Mouse (Mus musculus) adrenal gland, postnatal 4 days (tissue): ENCODE measurements at regions not wholly inside any gene's neighbourhood (a gene's known extent, or its start where the extent isn't known, plus 50 kb on each side); places are given as distances from the start of the nearest gene placed in this dataset.
A peak's percentile ranks its signal among the peaks of the same experiment; 100 is the strongest.

Source experiments
- DNase-seq, 2 experiments: peaks; one replicate each; pipeline ENCODE4 v3.0.0; 2021 to 2022; ENCODE audit warnings: low spot score in 2 of 2, mixed read lengths in 2 of 2

DNA sequence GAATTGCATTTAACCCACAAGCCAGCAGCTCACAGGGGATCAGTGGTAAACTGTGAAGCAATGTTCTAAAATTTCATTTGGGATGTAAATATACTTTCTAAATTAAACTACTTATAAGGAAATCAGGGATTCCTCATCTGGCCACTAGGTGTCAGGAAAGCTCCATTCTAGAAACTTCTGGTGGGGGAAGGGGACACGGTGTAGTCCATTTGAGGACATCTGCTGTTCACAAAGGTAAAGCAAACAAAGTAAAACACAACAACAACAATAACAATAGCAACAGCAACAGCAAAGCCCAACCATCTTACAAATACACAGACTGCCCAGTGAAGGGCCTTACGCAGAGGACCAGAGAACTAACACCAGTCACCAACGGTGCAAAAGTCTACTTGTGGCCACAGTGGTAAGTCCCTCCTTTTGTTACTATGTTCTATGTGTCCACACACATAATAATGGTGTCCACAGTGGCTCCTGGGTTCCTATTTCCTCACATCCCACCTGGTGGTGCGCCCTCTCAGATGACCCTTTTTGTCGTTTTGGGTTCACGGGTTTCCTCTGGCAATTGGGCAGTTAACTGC is 105.9 kb upstream of the Fam241a start:
- no peak for DNase-seq

DNA sequence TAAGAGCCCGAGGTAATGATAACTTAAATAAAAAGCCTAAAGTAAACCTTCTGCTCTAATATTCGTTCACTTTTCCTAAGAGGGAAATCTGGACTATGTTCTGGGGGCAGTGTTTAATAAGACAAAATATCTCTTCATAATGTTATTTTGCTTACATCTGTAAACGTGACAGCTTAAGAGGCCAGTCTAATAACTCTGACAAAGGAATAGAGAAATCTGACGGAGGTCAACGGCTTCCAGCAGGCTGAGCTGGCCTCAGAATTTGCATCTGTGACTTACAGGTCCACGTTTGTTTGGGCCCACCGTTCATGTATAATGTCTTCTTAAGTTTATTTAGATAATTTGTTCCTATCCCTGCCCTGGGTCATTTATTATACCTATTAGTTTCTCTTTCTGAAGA is 99.6 kb upstream of the Fam241a start:
- no peak for DNase-seq

DNA sequence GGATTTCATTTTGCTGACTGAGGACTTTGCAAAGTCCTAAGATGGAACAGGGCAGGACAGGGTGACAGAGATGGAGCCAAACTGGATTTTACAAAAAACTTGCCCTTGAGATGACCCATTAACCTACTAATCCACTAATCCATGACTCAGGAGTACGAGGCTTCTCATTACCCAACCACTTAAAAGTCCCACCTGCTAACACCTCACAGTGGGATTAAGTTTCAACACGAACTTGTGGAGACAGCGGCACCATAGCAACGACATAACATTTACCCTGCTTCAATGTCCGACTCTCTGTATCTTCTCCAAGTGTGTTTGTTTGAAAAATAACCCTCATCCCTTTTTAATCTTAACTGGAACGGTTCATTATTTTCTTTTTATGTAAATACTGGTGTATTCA is 91.5 kb upstream of the Fam241a start:
- no peak for DNase-seq

DNA sequence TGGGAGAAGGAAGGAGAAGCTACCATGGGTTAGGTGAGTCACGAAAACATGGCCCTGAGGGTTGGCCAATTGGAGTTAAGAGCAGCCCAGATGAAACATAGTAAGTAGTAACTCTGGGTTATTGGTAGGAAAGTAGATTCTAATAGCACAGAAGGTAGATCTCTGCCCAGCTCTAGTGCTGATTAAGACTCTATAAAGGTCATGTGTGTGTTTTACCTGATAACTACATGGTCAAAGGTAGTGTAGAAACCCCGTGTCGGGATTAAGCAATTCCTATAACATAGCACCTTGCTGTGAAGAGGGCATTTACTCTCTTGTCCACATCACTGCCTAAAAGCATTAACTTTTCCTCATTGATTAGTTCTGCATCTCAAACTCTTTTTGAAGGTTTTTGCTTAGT is 89.0 kb upstream of the Fam241a start:
- no peak for DNase-seq

DNA sequence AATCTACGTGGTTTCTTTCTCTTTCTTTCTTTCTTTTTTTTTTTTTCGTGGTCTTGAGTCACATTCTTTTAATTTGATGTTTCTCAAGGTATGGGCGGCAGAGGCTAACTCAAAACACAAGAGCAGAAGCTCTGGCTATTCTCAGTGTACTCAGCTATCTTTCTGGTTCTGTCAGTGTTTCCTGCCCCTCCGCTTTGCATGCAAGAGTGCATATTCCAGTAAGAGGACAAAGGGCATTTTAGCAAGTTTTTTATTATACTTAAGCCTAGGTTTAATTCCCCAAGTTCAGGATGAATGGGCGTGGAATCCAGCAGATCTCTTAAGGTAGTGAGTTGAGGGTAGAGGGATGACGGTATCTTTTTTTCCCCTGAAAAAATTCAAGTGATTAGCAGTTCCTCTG is 81.1 kb upstream of the Fam241a start:
- no peak for DNase-seq

DNA sequence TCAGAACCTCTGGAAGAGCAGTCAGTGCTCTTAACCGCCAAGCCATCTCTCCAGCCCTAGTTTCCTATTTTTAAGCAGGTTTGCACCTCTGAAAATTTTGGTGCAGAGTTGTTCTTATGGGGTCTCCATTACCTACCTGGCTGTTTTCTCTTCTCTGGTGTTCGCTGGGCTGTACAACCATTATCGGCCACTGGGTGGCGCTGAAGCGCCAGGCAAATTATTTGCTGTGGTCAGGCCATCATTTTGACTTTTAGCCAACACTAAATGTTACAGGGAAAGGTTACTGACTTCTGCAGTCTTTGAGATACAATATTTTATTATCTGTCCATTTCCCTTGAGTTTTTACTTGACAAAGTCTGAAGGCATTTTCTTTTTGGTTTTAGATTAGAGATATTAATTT is 74.8 kb upstream of the Fam241a start:
- DNase-seq = peak; percentile 12 to 43

DNA sequence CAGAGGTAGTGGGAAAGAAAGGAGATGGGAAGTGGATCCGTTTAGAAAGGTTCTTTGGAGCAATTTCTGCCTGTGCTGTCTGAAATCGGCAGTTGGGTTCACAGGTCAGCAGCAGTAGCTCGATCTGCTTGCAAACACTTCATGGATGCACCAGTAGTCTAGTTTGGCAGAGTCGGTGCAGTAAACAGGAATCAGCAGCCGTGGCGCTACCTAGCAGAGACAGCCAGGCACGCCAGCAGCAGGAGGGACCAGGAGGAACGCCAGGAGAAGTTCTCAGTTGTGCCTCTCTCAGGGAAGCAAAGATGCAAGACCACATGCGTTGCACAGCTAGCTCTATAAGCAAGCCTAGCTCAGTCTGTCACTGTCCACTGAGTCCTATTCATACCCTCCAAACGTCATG is 71.0 kb upstream of the Fam241a start:
- DNase-seq = no peak

DNA sequence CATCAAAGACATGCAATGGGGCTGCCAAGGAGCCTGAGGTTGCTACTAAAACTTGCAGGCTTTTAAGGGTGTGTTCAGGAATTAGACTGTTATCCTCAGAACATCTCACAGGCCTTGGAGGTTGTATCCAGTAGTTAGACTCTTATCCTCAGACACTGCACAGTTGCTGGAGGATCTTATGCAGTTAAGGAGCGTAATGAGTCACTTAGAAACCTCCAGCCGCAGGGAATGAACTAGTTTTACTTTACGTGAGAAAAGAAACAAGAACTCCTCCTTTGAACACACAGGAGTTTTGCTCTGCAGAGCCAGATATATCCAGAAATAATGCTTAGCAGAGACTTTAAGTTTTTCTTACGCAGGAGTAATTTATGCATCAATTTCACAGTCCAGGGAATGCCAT is 70.1 kb upstream of the Fam241a start:
- DNase-seq = no peak

DNA sequence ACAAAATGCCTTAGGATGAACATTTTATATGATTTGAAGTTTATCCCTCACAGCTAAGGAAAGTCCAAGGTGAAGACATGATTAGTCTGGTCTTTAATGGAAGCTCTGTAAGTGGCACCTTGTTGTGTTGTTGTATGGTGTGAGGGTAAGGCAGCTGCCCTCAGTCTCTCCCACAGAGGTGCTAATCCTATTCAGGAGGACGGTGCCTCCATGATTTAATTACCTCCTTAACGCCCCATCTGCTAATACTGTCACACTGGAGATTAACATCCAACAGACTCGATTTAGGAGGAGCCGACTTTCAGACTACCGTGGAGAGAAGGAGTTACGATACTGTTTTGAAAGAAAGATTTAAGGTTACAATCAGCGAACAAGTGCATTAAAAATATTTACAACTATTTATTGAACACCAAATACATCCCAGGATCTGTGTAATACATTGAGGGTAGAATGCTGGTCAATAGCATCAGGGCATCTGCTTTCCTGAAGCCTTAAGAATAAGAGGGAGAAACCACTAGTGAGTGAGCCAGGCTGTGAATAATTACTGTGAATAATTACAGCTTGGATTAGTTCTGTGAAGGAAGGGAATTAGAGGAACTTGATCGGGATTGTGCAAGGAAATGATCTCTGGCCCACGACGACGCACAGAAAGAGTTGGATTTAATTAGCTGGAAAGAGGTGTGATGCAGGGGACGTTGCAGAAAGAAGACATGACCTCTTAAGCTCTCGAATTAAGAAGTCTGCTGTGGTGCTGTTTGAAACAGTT is 63.0 kb upstream of the Fam241a start:
- DNase-seq = no peak

DNA sequence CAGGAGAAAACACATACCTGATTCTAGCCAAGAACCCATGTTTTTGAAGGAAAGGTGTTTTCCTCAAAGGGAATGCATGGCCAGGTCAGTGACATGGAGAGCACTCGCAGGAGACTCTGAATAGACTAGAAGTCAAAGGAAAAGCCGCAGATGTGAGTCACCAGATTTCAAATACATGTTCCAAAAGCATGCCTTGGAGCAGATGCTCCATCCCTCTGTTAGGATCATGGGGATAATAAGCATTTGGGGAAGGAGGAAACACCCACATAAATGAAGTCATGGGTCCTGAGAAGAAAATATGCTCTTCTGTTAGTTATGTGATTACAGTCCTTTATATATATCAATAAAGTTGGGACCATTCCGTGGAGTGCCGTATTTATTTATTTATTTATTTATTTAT is 58.7 kb upstream of the Fam241a start:
- no peak for DNase-seq

DNA sequence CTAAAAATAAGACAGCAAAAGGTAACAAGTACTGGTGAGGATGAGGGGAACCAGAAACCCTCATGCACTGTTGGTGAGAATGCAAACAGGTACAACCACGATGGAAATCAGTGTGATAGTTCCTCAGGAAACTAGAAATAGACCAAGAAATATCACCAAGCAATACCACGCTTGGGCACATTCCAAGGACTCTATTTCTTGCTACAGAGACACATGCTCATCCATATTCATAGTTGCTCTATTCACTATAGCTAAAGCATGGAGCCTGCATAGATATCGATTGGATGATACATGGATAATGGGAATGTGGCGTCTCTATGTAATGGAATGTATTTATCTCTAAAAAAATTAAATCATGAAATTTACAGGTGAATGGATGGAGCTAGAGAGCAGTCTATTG is 57.5 kb upstream of the Fam241a start:
- no peak for DNase-seq

DNA sequence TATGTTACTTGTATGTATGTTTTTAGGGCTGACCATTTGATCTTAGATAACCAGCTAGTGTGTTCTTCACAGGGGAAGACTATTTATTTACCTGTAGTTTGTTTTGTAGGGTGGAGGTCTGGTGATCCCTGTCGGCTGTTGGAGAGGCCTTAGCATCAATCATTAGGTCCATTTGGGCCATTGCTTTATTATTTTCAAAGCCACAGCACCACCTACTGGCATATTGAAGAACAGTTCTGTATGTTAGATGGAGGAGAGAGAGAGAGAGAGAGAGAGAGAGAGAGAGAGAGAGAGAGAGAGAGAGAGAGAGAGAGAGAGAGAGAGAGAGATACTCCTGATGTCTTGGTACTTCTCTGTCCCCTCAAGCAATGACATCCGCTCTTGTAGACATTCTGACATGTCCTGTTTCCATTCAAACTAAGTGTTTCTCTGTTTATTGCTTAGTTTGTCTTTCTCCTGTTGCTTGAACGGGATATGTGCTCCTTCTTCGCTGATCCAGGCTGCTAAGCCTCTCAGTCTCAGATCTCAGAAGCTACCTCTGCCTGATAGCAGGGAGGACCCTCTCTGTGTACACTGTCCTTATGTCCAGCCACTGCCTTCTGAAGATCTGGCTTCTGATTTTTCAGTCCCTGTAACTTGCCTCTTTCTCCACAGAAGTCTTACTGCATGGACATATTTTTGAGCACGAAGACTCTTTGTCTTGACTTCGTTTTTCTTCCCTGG is 52.9 kb upstream of the Fam241a start:
- no peak for DNase-seq

DNA sequence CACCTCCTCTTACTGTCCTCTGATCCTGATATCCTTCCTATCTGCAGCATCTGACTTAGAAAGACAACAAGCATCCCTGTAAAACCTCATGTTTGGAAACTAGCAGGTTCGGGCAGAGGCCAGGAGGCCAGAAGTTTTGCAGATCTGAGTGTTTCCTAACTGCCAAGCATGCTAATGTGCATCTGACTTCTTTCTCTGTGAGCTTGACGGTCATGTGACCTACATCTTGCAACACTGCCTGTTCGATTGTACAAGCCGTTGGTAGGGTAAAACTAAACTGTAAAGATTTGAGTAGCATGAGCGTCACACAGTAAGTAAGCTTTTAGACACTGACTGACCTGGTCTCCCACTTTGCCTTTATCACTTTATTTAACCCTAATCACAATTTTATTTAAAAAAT is 52.2 kb upstream of the Fam241a start:
- DNase-seq = no peak
